Mouse (Mus musculus) heart, postnatal 25 days (tissue): Measurements from ENCODE around the gene Glud1. TPM values are rescaled to one million over a fixed set of nuclear protein-coding genes. Genes with fewer than 3 reads are reported as not detected.
"Not testable (repeated sequence)": the region's sequence is repeated elsewhere in the genome, so short reads cannot be mapped to it uniquely, and the experiment has no call there.

Experiments
- DNase-seq: peaks from one replicate; pipeline ENCODE4 v3.0.0; 2022; ENCODE audit warnings: low spot score
- intact Hi-C: fragments of 180-260 bp; cut with DNase I; formaldehyde crosslinking; loops from one replicate; pipeline ENCODE4 v1.15.1; 2025
- total RNA-seq, 2 experiments: library from RNA; stranded (reverse); gene quantifications; 2 replicates each; pipeline ENCODE4 v1.2.3; 2021

Gene Glud1
- total RNA-seq, 2 experiments from 2014 or later: 126 to 142 TPM

DNA sequence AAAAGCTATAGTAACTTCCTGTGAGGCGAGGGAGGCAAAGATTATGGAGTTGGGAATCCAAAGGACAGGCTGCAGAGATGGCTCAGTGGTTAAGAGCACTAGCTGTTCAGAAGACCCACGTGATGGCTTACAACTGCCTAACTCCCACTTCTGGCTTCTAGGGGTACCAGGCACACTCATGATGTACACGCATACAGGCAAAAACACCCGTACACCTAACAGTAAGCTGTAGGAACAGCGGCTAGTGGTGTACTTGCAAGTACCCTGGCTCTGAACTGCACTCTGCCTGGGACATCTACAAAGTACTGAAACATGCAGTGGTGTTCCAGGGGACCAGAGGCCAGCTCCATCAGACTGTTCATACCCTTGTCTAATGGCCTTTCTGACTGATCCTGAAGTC, 36.6 kb downstream of the Glud1 start:
- no peak for DNase-seq
- intact Hi-C loops: no loop called here

DNA sequence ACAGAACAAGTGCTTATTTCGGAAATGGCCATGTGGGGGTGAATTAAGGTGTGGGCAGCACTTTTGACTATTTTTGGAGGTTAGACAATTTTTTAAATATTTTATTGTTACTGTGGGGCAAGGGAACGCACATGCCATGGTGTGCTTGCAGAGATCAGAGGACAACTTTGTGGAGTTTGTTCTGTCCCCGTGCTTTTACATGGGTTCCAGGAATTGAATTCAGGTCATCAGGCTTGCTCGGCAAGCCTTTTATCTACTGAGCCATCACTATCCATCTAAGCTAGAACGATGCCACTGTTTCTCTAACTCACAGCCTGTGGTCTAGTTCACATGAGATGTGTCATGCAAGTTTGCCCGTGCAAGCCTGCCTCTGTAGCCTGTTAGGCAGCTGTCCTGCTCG, 37.8 kb downstream of the Glud1 start:
- intact Hi-C loops: no loop called here
- DNase-seq: no peak

DNA sequence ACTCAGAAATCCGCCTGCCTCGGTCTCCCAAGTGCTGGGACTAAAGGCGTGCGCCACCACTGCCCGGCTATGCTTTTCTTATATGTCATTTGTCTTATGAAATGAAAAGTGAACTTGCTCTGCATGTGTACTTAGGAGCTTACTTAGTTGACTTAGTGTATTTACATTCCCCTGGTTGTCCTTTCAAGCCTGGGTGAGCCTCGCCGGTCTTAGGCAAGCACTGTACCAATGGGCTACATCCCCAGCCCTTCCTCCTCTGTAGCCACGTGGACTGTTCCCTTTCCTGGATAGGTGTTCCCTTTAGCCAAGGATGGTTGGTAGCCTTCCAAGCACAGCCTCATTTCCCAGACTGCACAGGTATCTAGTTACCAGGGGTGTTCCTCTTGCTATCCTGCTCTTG, 38.5 kb downstream of the Glud1 start:
- no peak for DNase-seq
- intact Hi-C loops: no loop called here

DNA sequence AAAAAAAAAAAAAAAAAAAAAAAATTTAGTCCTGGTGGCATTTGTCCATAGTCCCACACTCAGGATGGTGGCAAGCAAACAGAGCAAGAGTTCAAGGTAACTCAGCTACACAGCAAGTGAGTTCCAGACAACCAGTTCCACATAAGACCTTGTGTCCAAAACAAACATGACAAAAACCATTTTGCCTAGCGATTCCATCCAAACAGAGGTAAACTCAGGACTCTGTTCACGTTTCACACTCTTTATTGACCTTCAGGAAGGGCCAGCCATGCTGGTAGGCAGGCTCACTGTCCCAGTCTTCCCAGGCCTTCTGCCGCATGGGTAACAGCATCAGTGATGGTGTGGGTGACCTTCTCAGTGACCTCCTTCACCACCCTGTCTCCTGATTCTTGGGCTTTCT, 41.1 kb downstream of the Glud1 start:
- intact Hi-C loops: no loop called here
- no peak for DNase-seq

DNA sequence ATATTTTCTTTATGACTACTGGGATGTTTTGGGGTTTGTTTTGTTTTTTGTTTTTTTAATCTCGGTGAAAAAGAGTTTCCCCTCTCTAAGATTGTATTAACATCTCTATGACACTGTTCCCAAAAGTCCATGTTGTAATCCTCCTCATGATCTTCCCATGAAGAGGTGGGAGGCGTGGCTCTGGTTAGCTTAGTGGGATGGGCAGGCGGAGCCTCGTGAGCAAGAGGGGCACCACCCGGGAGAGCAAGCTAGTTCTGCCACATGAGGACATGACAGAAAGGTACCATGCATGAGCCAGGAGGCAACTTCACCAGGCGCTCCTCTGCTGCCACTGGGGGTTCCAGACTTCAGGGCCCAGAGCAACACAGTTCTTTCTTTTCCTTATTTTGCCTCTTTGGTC, 42.0 kb downstream of the Glud1 start:
- intact Hi-C loops: no loop called here
- no peak for DNase-seq

DNA sequence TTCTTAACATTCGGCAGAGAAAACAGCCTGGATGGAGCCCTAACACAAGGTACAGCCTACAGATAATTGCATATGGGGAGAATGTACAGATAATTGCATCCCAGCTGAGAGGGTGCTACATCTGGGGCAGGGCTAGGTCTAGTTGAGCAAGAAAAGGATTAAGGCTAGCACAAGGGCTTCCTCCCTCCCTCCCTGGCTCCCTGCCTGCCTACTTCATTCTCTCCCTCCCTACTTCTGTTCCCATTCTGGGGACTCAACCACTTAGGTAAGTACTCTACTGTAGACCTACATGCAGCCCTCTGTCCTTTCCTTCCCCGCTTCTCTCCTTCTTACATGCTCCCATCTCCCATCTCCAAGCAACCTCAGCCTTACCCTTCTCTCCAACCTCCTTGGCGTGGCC, 42.8 kb downstream of the Glud1 start:
- no peak for DNase-seq
- intact Hi-C loops: no loop called here

DNA sequence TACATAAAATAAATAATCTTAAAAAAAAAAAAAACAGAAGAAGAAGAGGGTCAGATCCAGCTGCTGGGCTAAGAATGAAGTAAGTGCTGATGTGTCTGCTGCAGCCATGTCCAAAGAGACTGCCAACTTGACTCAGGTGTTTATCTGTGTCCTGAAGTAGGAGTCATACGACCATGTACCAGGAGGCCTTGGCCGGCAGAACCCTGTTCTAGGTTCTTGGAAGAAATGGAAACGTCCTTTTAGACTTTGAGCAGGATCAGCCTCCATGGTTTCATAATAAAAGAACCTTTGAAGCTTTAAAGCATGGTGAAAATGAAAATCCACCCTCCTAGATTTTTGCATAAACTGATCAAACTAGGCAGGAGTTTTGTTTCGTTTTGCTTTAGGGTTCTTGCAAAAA, 43.9 kb downstream of the Glud1 start:
- no peak for DNase-seq
- intact Hi-C loops: no loop called here

DNA sequence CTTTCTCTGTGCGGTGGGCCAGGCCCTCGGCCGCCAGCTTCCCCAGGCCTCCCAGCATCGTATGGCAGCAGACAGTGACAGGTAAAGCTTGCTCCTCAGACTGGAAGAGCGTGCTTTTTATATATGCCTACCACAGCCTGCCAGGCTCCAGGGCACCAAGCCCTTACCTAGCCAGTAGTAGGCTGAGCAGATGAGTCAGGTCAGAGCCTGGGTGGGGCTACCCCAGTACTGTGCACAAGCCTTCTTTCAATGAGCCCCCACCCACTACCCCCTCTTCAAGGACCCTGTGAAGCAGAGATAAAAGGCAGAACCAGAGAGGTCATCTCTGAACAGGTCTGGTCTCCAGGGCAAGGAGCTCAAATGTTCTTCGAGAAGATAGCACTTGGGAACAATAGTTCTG, 44.8 kb downstream of the Glud1 start, which contains the start of gene Fam25c:
TSS of gene Fam25c (minus strand) at position 133 of the 400 bp plus-strand sequence.
- intact Hi-C loops: no loop called here
- DNase-seq: no peak

DNA sequence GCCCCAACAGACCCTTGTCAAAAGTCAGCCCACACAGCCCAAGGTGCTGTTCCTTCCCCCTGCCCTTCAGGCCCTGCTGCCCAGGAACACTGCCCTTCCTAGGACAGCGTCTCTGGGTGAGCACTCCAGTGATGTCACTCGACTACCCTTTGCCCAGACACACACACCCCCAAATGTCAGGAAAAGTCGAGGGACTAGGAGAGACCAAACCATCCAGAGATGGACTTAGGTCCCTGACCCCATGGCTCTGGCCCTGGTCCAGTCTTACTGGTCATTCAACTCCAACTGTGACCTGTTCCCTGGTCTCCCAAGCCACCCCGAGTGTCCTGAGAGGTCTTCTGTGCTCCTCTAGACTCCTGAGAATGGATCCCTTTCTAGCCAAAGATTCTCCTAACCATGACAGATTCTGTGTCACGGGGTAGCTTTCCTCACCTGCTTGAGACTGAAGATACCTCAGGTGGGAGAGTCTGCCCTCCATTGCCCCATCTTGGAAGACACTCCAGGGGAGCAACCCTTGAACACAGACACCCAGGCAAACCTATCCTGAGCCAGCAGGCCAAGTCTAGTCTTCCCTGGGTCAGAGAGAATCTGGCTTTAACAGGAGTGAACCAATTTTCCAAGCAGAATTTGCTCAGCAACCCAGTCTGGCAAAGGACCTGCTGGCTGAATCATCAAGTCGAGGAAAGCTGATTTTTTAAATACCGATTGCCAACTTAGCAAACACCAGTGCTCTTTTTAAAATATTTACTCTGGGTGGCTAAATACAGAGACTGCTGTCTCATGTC, 47.3 kb downstream of the Glud1 start:
- intact Hi-C loops: no loop called here
- no peak for DNase-seq

DNA sequence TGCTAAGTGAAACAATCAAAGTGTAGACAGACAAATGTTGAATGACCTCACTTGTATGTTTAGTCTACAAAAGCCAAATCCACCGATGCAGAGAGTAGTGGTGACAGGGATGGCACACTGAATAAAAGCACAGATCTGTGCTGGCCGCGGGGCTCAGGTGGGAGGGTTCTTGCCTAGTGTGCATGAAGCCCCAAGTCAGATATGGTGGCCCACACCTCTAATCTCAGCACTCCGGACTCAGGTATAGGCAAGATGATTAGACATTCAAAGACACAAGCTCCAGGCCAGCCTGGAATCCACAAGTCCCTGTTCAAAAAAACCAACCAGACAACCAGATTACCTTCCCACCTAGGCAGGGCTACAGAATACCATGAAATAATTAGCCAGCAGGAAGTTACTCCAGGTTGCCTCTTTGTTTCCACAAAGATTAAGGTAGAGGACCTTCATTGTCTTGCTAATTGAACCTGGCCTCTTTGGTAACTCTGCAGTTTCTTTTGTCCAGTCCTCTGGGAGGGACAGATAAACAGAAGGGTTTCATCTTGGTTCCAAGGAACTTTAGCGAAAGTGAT, 49.2 kb downstream of the Glud1 start:
- intact Hi-C loops: loop anchor here (5.0 kb wide), 1 partner anchor 47 kb away; the partner anchor contains the start of genes Glud1 and Shld2
- DNase-seq: no peak

DNA sequence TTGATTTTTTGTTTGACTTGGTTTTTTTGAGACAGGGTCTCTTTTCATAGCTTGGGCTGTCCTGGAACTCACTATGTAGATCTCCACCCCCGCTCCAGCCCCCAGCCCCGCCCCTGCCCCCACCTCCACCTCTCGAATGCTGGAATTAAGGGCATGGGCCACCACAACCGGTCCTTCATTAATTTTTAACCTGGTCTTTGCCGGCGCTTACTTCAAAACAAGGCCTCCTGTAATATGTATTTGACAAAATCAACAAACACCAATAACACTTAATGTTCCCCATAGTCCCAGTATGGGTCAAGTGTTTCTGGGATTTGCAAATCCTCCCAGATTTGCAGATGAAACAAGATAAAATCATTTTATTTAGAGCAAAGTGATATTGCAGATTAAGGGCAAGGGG, 49.7 kb downstream of the Glud1 start:
- intact Hi-C loops: loop anchor here (5.0 kb wide), 1 partner anchor 48 kb away; the partner anchor contains the start of genes Glud1 and Shld2
- no peak for DNase-seq

DNA sequence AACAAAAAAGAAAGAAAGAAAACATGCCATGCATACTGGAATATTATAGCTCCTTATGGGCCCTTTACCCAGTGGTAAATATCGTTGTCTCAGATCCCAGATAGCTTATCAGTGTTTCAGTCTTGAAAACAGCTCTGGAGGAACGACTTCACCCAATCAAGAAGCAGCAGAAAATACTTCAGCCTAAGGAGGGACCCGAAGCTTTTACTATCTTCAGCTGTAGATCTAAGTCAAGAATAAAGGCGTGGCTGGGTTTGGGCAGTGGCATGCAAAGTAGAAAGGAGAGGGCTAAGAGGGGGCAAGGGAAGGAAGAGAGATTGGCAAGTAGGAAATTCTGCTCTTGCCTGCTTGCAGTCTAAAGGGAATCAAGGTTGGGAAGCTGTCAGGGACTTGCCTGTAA, 51.6 kb downstream of the Glud1 start:
- DNase-seq: no peak
- intact Hi-C loops: loop anchor here (2.0 to 5.0 kb wide), 2 partner anchors 50 to 87 kb away; partner anchors contain the start of genes Glud1 and Shld2

DNA sequence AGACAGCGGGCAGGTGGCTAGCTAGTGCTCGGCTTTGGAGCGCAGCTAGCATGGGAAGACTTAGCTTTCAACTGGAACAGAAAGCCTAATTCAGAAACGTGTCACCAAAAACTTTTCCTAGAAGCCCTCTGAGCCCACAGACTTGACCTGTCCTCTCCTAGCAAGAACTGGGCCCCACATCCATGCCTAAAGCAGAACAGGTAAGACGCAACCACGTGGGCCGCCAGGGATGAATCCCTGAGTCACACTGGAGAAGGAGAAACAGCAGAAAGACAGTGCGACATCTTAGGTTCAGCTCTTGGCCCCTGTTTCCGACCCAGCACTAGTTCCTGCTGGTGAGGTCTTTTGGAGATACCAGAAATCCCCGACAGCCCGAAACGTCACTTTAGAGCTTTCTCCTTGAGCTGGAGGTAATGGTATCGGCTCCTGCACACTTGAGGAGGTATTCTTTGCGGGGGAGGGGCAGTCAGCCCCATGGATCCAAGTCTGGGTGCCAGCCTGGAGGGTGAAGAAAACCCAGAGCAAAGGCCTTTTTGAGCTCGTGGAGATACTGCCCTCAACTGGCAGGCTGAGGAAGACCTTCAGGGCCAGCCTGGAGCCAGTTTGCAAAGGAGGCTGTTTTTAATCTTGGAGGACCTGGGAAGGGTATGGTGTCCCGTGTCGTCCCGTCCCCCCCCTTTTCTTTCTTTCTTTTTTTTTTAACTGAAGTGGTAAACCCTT, 52.4 kb downstream of the Glud1 start:
- peak; percentile 37 for DNase-seq
- intact Hi-C loops: loop anchor here (1.0 to 5.0 kb wide), 3 partner anchors 51 to 283 kb away; partner anchors contain the start of genes Glud1 and Shld2

DNA sequence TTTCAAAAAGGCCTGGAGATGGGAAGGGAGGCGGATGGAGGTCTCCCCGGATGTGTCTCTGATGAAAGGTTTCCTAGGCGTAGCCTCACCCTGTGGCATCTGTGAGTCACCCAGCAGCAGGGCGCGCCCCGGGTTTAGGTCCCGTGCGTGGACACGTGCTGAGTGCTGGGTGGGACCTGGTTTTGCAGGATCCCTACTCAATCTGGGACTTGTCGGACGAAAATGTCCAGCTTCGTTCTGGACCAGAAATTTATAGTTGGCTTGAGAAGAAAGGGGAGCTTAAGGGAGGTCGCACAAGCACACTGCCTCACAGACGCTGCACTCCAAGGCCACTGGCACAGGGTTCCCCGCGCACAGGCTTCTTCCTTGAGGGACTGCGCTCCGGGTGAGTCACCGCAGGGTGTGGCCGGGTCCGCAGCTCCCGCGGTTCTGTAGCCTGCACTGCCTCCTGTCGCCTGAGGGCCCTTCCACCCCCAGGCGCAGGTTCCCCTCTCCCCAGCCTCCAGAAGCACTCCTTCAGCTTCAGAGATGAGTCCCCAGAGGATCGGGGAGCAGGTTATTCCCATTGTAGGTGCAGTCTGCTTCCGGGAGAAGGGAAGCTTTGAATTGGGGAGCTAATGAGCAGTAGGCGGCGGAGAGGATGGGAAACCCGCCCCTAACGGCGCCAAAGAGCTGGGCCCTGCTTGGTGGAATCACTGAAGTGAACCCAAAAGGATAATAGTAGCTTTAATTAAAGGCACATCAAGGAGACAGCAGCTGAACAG, 53.1 kb downstream of the Glud1 start:
- intact Hi-C loops: loop anchor here (1.0 to 5.0 kb wide), 3 partner anchors 51 to 283 kb away; partner anchors contain the start of genes Glud1 and Shld2
- DNase-seq: peak; percentile 81

DNA sequence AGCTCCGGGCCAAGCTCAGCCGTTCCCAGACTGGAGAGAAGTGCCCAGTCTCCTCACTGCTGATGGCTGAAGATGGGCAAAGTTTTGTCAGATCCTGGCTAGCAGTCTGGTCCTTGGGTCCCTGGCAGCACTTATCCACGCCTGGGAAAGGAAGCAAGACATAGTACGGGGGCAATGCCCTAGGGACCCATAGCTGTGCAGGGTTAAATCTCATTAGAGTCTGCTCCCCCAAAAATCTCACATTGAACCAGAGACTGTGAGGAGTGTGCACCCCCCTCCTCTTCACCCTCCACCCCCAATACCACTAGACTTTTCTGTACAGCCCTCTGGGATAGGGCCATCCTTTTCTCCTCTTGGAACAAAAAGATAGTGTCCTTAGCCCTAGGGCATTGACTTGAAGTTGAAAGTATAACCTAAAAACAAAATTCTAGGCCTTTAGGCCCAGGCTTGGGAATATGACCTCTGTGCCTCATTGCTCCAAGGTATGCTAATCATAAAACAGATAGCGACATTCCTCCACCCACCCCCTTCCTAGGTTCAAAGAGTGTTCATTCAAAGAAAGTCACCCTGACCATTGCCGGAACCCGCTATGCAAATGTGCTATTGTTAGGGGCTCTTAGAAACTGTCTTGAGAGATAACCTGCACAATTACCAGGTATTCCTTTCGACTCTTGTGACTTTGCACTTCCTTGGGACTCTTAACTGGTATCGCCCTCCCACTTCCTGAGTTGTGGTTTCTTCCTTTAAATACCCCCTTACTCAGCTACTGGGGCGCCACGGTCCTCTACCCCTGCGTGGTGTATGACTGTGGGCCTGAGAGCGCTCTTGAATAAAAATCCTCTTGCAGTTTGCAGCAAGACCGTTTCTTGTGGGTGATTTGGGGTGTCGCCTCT, 54.0 kb downstream of the Glud1 start:
- DNase-seq: not testable (repeated sequence)
- intact Hi-C loops: loop anchor here (5.0 kb wide), 1 partner anchor 52 kb away; the partner anchor contains the start of genes Glud1 and Shld2

DNA sequence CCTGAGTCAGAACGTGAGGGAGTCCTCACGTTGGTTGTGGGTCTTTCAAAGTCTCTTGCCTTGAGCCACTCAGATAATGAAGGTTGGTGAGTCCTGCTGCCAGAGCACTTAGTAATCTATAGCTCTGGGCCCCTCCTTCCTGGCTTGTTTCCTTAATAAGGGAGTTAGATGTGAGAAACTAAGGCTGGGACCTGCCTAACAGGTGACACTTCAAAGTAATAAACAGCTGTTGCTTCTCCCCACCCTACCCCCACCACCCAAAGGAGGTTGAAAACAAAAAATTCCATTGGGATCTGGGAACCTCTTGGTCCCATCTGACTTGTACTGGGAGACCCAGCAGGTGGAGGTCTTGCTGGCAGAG, 54.6 kb downstream of the Glud1 start:
- intact Hi-C loops: no loop called here

DNA sequence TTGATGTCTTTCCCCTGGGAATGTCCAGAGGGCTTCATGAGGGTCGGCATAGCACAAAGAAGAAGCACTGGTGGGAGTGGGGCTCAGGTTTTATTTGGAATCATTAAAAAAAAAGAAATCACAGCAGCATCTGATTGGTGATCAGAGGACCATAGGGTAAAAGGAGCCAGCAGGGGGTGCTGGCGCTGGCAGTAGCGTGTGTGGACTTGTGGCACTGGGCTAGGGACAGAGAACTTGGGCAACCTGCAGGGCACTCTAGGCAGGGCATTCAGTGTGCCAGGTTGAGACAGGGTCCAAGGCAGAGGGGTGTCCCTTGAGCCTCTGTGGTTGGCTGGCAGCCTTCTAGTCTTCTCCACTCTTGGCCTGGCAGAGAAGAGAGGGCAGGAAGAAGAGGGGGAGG, 59.7 kb downstream of the Glud1 start:
- intact Hi-C loops: loop anchor here (5.0 kb wide), 2 partner anchors 177 to 202 kb away; no protein-coding TSS in a partner anchor
- no peak for DNase-seq

More for the DNA sequence above, 54.6 kb downstream of the Glud1 start:
- DNase-seq: no peak

DNA sequence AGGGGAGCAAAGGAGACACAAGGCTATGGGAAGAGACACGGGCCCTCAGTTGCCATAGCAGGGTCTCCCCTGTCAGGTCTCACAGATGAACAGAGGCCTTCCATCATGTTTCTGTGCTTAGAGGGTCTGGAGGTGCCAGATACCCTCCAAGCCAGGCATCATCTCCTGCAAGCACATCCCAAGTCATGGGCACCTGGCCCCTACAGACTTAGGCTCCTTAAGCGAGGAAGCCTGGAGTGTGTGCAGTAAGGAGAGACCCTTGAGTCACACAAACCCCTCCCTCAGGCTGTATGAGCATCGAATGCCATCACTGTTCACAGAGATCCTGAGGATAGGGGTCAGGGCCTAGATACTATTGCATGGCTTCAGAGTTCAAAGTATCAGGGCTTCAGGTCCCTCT, 60.4 kb downstream of the Glud1 start:
- no peak for DNase-seq
- intact Hi-C loops: loop anchor here (5.0 kb wide), 2 partner anchors 176 to 201 kb away; no protein-coding TSS in a partner anchor

DNA sequence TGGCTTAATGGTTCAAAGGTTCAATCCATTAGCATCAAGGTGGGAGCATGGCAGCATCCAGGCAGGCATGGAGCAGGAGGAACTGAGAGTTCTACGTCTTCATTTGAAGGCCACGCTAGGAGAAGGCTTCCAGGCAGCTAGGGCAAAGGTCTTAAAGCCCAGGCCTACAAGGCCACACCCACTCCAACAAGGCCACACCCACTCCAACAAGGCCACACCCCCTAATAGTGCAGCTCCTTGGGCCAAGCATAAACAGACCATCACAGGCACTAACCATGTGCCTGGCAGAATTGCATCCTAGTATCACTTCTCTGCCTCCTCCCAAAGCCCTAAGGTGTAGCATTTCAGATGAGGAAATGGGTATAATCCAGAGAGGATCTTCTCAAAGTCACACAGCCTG, 61.2 kb downstream of the Glud1 start:
- DNase-seq: no peak
- intact Hi-C loops: loop anchor here (1.0 to 5.0 kb wide), 3 partner anchors 30 to 201 kb away; no protein-coding TSS in a partner anchor
